Mouse (Mus musculus) MEL (cell line): ENCODE measurements at regions not wholly inside any gene's neighbourhood (a gene's known extent, or its start where the extent isn't known, plus 50 kb on each side); places are given as distances from the start of the nearest gene placed in this dataset.

Experiments
- DNase-seq: peaks from one replicate; pipeline ENCODE4 v3.0.0; 2011; ENCODE audit warnings: low read depth, low spot score
- H3K27ac ChIP-seq: 2 replicates; pipeline ENCODE4 v1.5.1; 2012; ENCODE audit warnings: low read depth, mild to moderate bottlenecking, control low read depth, low read length, moderate library complexity; ENCODE audit not compliant: control insufficient read depth
- H3K27me3 ChIP-seq, 2 experiments: fragments of 150-350 bp in 1 of 2; sonication (generic) in 1 of 2; 2 replicates each; pipeline ENCODE4 v1.6.1; 2012; ENCODE audit warnings: low read length in 2 of 2, mild to moderate bottlenecking in 2 of 2, improper control_type of control experiment in 1 of 2, moderate library complexity in 1 of 2; ENCODE audit not compliant: insufficient read depth in 2 of 2, control insufficient read depth in 1 of 2
- H3K36me3 ChIP-seq, 2 experiments: 2 replicates each; pipeline ENCODE4 v1.6.1; 2012 to 2014; ENCODE audit warnings: low read length in 2 of 2, improper control_type of control experiment in 1 of 2, inconsistent platforms in 1 of 2, mild to moderate bottlenecking in 1 of 2; ENCODE audit not compliant: insufficient read depth in 2 of 2, control insufficient read depth in 1 of 2
- H3K4me1 ChIP-seq, 2 experiments: fragments of 150-350 bp in 1 of 2; sonication (generic) in 1 of 2; 2 replicates each; pipeline ENCODE4 v1.6.1; 2012; ENCODE audit warnings: low read length in 2 of 2, improper control_type of control experiment in 1 of 2, mild to moderate bottlenecking in 1 of 2; ENCODE audit not compliant: insufficient read depth in 2 of 2, control insufficient read depth in 1 of 2
- H3K4me3 ChIP-seq, 2 experiments: fragments of 150-350 bp in 1 of 2; sonication (generic) in 1 of 2; 2 replicates each; pipeline ENCODE4 v1.5.1; 2012; ENCODE audit warnings: low read depth in 2 of 2, low read length in 2 of 2, mild to moderate bottlenecking in 2 of 2, moderate library complexity in 2 of 2, control low read depth in 1 of 2, improper control_type of control experiment in 1 of 2; ENCODE audit not compliant: control insufficient read depth in 1 of 2, insufficient read depth in 1 of 2
- H3K79me2 ChIP-seq: 2 replicates; pipeline ENCODE4 v1.6.1; 2012; ENCODE audit warnings: mild to moderate bottlenecking, low read length, moderate library complexity; ENCODE audit not compliant: control insufficient read depth, poor library complexity, insufficient read depth
- H3K9ac ChIP-seq: 2 replicates; pipeline ENCODE4 v1.6.1; 2012; ENCODE audit warnings: low read depth, mild to moderate bottlenecking, control low read depth, low read length, moderate library complexity; ENCODE audit not compliant: control insufficient read depth, poor library complexity, severe bottlenecking
- H3K9me3 ChIP-seq: fragments of 150-350 bp; sonication (generic); replicated peaks from 2 replicates; pipeline ENCODE4 v1.6.1; 2012; ENCODE audit warnings: mild to moderate bottlenecking, low read length, improper control_type of control experiment, moderate library complexity; ENCODE audit not compliant: insufficient read depth
- BHLHE40 ChIP-seq: IDR thresholded peaks from 2 replicates; pipeline ENCODE4 v1.6.1; 2012; ENCODE audit warnings: low read depth, mild to moderate bottlenecking, inconsistent platforms, low read length, improper control_type of control experiment, borderline replicate concordance
- E2F4 ChIP-seq: IDR thresholded peaks from 2 replicates; pipeline ENCODE4 v1.6.1; 2011; ENCODE audit warnings: low read depth, low read length, improper control_type of control experiment, borderline replicate concordance
- ETS1 ChIP-seq: IDR thresholded peaks from 2 replicates; pipeline ENCODE4 v1.6.1; 2012; ENCODE audit warnings: low read depth, mild to moderate bottlenecking, inconsistent platforms, low read length, improper control_type of control experiment, moderate library complexity
- GABPA ChIP-seq: IDR thresholded peaks from 2 replicates; pipeline ENCODE4 v1.6.1; 2012; ENCODE audit warnings: low read depth, mild to moderate bottlenecking, inconsistent platforms, low read length, improper control_type of control experiment, moderate library complexity
- GATA1 ChIP-seq: IDR thresholded peaks from 2 replicates; pipeline ENCODE4 v1.6.1; 2011; ENCODE audit warnings: low read depth, low read length, improper control_type of control experiment
- HCFC1 ChIP-seq: IDR thresholded peaks from 2 replicates; pipeline ENCODE4 v1.6.1; 2012; ENCODE audit warnings: low read depth, mild to moderate bottlenecking, inconsistent platforms, low read length, improper control_type of control experiment, moderate library complexity
- KAT2A ChIP-seq: conservative IDR thresholded peaks from 2 replicates; pipeline ENCODE4 v1.6.1; 2012; ENCODE audit warnings: low read depth, low read length, improper control_type of control experiment, inconsistent platforms
- MAFK ChIP-seq: IDR thresholded peaks from 2 replicates; pipeline ENCODE4 v1.6.1; 2011; ENCODE audit warnings: low read depth, mild to moderate bottlenecking, low read length, improper control_type of control experiment, borderline replicate concordance
- MEF2A ChIP-seq: IDR thresholded peaks from 2 replicates; pipeline ENCODE4 v1.6.1; 2014; ENCODE audit warnings: low read depth, mild to moderate bottlenecking, inconsistent platforms, low read length, improper control_type of control experiment; ENCODE audit not compliant: poor library complexity, insufficient replicate concordance, severe bottlenecking; ENCODE audit errors: extremely low read depth
- MXI1 ChIP-seq: IDR thresholded peaks from 2 replicates; pipeline ENCODE4 v1.6.1; 2011; ENCODE audit warnings: mild to moderate bottlenecking, low read depth, low read length, improper control_type of control experiment
- MYB ChIP-seq: IDR thresholded peaks from 2 replicates; pipeline ENCODE4 v1.6.1; 2011; ENCODE audit warnings: mild to moderate bottlenecking, low read depth, low read length, improper control_type of control experiment
- POLR2AphosphoS2 ChIP-seq: IDR thresholded peaks from 2 replicates; pipeline ENCODE4 v1.6.1; 2011; ENCODE audit warnings: low read length, improper control_type of control experiment
- RAD21 ChIP-seq: IDR thresholded peaks from 2 replicates; pipeline ENCODE4 v1.6.1; 2011; ENCODE audit warnings: mild to moderate bottlenecking, low read depth, low read length, improper control_type of control experiment
- SIN3A ChIP-seq: IDR thresholded peaks from 2 replicates; pipeline ENCODE4 v1.6.1; 2012; ENCODE audit warnings: low read length, improper control_type of control experiment, inconsistent platforms
- TAL1 ChIP-seq: IDR thresholded peaks from 2 replicates; pipeline ENCODE4 v1.6.1; 2012; ENCODE audit warnings: mild to moderate bottlenecking, inconsistent platforms, low read length, moderate library complexity, mixed read lengths
- USF2 ChIP-seq, 2 experiments: IDR thresholded peaks; 2 replicates each; pipeline ENCODE4 v1.6.1; 2011 to 2012; ENCODE audit warnings: improper control_type of control experiment in 2 of 2, low read length in 2 of 2, borderline replicate concordance in 1 of 2, inconsistent platforms in 1 of 2, low read depth in 1 of 2, mild to moderate bottlenecking in 1 of 2; ENCODE audit not compliant: insufficient read depth in 1 of 2
- ZC3H11A ChIP-seq: IDR thresholded peaks from 2 replicates; pipeline ENCODE4 v1.6.1; 2012; ENCODE audit warnings: low read depth, mild to moderate bottlenecking, inconsistent platforms, low read length, improper control_type of control experiment
- ZMIZ1 ChIP-seq: IDR thresholded peaks from 2 replicates; pipeline ENCODE4 v1.6.1; 2012; ENCODE audit warnings: low read depth, mild to moderate bottlenecking, inconsistent platforms, low read length, improper control_type of control experiment, moderate library complexity
- ZNF384 ChIP-seq: IDR thresholded peaks from 2 replicates; pipeline ENCODE4 v1.6.1; 2012; ENCODE audit warnings: low read depth, mild to moderate bottlenecking, inconsistent platforms, low read length, improper control_type of control experiment

DNA sequence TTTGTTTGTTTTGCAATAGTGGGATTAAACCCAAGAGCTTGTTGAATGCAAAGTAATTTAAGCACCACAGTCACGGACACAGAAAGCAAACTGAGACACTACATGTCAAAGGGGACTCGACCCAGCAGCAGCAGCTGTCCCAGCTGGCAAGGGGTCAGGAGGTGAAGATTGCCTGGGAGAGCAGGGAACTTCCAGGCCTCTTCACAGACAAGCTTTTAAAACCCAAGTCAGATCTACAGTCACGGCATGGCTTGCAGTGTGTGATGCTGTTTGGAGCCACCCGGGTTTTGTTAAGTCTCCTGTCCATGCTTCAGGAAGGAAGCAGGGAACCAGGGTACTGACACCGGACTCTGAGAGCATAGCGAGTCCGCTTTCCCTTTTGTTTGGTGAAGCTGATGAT lies 125.4 kb downstream of the Cd83 start:
- TF ChIP-seq ZMIZ1 (no peak), POLR2AphosphoS2 (no peak), GABPA (no peak), BHLHE40 (no peak), MXI1 (no peak), ZNF384 (no peak)
- no peak overlapping the region for H3K27ac ChIP-seq
- no peaks in the 10 kb centered on the region for H3K36me3 ChIP-seq
- H3K9me3 ChIP-seq: no peaks in the 10 kb centered on the region
- H3K4me3 ChIP-seq: no peak overlapping the region
- H3K9ac ChIP-seq: no peak overlapping the region
- 0 out of 4 replicates have a peak, but pooled peaks cover 0 to 3% of the 10 kb centered on the region in 2 experiments for H3K4me1 ChIP-seq
- H3K79me2 ChIP-seq: no peaks in the 10 kb centered on the region
- H3K27me3 ChIP-seq: no peaks in the 10 kb centered on the region
- no peak for DNase-seq

DNA sequence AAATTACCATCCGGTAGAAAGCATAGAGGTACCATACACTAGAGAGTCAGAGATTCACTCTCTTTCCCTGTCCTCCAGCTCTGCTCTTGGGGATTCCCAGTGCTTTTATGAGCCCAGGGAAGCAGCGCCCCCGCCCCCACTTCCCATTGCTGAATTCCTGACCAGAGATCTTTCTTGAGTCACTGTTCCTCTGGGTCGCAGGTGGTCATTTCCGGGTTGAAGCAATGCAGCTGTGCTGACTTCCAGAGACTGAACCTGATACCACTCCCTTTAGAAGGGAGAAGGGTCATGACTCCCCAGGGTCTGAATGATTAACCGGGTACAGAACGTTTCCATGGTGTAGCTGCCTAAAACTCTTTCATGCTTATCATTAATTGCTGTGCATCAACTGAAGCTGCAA lies 128.9 kb downstream of the Cd83 start:
- TF ChIP-seq MEF2A (no peak), ZC3H11A (no peak), TAL1 (no peak), RAD21 (no peak), POLR2AphosphoS2 (no peak), E2F4 (no peak)
- Histone ChIP-seq H3K27ac (no peak overlapping the region), H3K79me2 (no peaks in the 10 kb centered on the region), H3K27me3 (no peaks in the 10 kb centered on the region), H3K4me3 (no peak overlapping the region), H3K36me3 (no peaks in the 10 kb centered on the region), H3K9me3 (no peaks in the 10 kb centered on the region), H3K9ac (no peak overlapping the region), H3K4me1 (0 out of 4 replicates have a peak, but pooled peaks cover 0 to 3% of the 10 kb centered on the region in 2 experiments)
- DNase-seq: no peak

DNA sequence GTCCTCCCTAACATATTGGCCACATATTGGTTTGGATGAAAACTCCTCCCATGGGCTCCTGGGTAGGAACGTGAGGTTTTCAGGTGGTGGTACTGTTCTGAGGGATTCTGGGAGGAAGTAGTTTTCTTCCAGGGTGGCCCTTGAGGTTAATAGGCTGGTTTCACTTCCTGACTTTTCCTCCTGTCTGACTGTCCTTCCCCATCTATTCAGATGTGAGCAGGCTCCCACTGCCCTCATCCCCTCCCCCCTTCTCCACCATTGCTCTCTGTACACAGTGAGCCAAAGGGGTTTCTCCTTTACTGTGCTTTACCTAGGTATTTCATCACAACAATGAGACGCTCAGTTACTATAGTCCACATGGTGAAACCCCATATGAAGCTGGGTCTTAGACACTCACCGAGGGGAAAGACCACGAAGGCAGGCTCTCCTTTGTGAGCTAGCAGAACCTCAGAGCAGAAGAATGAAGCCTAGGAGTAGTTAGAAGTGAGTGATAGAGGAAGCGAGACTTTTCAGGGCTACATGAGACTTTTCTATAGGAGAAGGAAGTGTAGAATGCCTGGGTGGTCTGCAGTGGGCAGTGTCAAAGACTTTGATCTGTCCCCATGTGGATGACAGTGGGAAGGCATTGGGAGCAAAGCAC lies 135.3 kb downstream of the Cd83 start:
- no peaks in the 10 kb centered on the region for H3K79me2 ChIP-seq

More for the DNA sequence above, 135.3 kb downstream of the Cd83 start:
- H3K27ac ChIP-seq: no peak overlapping the region
- H3K4me3 ChIP-seq: no peak overlapping the region
- H3K9ac ChIP-seq: no peak overlapping the region
- H3K27me3 ChIP-seq: no peaks in the 10 kb centered on the region
- no peaks in the 10 kb centered on the region for H3K36me3 ChIP-seq
- DNase-seq: no peak
- no peak for TF ChIP-seq MXI1
- no peak for TF ChIP-seq ZMIZ1
- no peak for TF ChIP-seq GATA1
- TF ChIP-seq HCFC1: no peak
- TF ChIP-seq RAD21: no peak
- no peak for TF ChIP-seq USF2 (IDR thresholded peaks at IDR 0.05; ENCODE audit: borderline replicate concordance in 1 of 2, insufficient read depth in 1 of 2, low read depth in 1 of 2, low read length in 2 of 2)
- no peak for TF ChIP-seq MAFK
- no peak for TF ChIP-seq SIN3A
- no peak for TF ChIP-seq ETS1
- no peak for TF ChIP-seq KAT2A
- no peak for TF ChIP-seq MYB
- TF ChIP-seq TAL1: no peak
- H3K9me3 ChIP-seq: no peaks in the 10 kb centered on the region
- H3K4me1 ChIP-seq: no peaks in the 10 kb centered on the region
